Mouse (Mus musculus): ENCODE measurements at regions not wholly inside any gene's neighbourhood (a gene's known extent, or its start where the extent isn't known, plus 50 kb on each side); places are given as distances from the start of the nearest gene placed in this dataset.

DNA sequence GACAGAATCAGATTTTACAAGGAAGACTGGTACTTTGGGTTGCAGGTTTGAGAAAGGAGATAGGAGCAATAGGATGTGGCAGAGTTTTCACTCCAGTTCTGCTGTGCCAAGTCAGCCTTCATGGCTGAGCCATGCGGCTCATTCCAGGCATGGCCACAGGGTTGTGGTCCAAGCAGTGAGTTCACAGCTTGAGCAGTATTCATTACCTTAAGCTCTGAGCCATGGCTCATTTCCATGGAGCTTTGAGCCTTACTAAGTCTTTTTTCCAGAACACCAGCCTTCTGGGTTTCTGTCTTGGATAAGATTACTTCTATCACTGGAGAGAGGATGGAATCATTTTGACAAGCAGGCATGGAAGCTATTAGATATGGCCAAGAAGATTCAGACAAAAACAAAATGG lies 98.2 kb upstream of the Tmtc4 start:
- ATAC-seq (ENCODE audit: insufficient number of reproducible peaks, low FRiP score, low TSS enrichment), result no peak

DNA sequence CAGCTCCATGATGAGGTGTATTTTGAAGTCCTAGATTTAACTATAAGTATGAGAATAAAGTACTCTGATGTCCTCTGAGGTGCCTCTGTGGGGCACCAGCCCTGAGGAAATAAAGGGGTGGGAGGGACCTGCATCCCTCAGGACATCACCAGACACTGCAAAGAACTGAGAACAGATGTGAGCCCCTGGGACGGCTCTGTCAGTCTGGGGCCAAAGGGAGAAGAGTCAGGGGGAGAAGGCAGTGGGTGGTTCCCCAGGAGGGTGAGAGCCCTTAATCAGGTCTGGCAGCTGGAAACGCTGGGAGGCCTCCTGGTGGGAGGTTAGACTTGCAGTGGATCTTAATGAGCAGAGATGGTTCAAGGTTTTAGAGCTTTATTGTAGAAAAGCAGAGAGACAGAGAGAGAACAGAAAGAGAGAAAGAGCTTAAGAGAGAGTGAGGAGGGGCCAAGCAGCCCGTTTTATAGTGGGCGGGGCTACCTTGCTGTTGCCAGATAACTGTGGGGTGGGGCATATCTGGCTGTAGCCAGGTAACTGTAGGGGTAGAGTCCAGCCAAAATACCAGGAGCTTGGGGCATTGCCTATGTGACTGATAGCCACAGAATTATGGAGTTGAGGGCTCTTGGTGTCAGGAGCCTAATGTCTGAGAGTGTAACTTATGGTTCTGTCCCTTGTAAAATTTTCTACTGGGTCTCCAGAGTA lies 97.3 kb upstream of the Tmtc4 start:
- ATAC-seq (ENCODE audit: insufficient number of reproducible peaks, low FRiP score, low TSS enrichment), result no peak

DNA sequence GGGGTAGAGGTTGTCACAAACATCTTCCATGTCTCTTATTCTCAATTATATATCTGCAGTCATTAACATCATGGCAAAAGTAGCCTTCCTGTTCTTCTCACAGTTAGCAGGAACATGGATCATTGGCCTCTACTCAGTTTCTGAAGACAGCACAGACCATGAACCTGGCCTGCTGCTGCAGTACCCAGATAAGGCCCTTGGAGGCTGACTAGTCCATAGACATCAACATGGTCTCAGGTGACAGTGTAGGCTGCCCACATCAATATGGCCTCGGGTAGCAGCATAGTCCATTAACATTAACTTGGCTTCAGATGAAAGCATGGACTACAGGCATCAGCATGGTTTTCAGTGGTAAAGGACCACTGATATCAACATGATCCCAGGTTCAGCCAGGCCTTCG lies 95.9 kb upstream of the Tmtc4 start:
- no peak for ATAC-seq (ENCODE audit: insufficient number of reproducible peaks, low FRiP score, low TSS enrichment)

DNA sequence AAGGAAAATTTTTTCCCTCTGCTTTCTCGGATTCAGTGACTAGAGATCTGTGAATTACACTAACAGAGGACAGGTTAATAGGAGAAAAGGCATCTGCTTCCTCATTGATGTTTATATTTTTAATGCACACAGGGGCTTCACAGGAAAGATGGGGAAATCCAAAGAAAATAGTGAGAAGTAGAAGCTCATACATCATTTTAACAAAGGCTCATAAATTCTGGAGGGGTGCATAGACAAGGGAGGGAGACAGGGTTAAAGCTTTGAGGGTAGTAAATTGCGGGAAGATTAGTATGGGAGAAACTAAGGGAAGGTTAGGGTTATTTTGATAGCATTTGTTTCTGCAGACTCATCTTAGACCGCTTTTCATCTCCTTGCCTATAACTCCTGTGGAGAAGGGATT lies 95.0 kb upstream of the Tmtc4 start:
- no peak for ATAC-seq (ENCODE audit: insufficient number of reproducible peaks, low FRiP score, low TSS enrichment)

DNA sequence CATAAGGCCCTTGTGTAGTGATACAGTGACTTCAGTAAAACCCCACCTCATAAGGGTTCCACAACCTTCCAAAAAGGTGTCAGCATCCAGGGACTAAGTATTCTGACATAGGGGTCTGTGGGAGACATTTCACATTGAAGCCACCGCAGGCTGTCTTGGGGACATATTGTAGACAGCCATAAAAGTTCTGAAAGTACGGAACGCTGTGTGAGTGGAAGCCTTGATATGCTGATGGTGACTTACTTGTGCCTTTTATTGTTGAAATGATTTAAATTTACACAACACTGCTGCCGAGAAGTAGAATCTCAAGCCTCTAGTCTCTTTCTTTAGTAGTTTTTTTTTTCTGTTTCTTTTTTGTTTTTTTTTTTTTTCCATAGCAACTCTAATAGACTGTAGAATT lies 82.5 kb upstream of the Tmtc4 start:
- no peak for ATAC-seq (ENCODE audit: insufficient number of reproducible peaks, low FRiP score, low TSS enrichment)

DNA sequence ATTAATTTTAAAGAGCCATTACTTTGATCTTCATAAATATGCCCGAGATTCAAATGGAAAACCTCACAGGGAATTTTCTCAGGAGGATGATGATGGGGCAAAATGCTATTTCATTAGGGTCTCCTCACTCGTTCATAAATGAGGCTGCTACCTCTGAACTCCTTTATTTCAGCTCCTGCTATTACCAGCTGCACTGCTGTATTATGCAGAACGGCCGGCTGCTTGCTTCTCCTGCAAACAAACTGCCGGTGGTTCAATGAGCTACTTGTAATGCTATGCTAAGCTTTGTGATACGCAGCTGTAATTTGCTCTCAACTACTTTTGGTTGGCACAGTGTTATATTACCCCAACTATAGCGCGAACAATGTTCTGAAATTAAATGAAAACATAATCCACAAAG lies 81.7 kb upstream of the Tmtc4 start:
- ATAC-seq (ENCODE audit: insufficient number of reproducible peaks, low FRiP score, low TSS enrichment), result no peak

DNA sequence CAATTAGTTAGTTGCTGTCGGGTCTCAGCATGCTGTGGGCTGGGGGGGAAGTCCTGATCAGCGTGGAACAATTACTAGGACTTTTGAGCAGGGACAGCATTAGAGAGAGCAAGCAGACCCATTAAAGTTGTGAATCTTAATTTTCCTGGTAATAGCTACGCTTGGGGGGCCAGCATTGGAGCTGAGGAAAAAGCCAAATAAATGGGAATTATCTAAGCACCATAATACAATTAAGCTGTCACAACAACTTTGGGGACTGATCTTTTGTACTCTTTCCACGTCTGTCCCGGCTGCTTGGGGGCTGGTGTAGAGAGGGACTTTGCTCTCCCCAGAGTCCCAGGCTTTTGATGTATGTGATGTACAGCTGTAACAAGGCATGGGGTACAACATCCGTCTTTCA lies 81.3 kb upstream of the Tmtc4 start:
- no peak for ATAC-seq (ENCODE audit: insufficient number of reproducible peaks, low FRiP score, low TSS enrichment)

DNA sequence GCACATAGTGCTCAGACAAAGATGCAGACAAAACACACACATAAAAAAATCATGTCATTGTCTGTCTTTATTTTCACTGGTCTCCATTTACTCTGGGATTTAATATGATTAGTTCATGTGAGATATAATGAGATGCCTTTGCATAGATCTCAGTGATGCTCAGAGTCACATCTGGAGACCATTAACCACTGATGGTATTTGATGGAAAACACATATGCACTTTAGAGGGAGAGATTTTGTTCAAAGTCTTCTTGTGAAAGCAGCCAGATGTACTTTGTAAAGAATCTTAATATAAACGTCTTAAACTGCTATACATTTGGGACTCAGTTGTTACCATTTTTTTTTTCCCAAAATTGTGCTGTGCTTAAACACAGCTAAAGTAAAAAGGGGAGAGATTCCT lies 79.1 kb upstream of the Tmtc4 start:
- no peak for ATAC-seq (ENCODE audit: insufficient number of reproducible peaks, low FRiP score, low TSS enrichment)

DNA sequence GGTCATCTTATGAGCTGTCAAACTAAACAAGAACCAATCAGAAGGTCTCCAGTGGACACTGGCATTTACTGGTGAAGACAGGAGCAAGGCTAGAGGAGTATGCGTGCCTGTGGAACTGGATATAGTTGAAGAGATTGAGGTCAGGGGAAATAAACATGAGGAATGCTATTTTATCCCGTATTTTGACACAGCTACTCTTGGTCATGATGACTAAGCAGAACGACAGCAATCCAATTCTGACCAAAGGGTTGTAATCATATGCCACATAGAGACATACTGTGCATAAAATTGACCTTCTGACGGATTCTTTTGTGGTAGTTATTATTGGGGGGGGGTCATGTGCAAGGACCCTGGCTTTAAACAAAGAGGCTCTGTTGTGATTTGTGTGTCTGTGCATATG lies 73.1 kb upstream of the Tmtc4 start:
- no peak for ATAC-seq (ENCODE audit: insufficient number of reproducible peaks, low FRiP score, low TSS enrichment)

DNA sequence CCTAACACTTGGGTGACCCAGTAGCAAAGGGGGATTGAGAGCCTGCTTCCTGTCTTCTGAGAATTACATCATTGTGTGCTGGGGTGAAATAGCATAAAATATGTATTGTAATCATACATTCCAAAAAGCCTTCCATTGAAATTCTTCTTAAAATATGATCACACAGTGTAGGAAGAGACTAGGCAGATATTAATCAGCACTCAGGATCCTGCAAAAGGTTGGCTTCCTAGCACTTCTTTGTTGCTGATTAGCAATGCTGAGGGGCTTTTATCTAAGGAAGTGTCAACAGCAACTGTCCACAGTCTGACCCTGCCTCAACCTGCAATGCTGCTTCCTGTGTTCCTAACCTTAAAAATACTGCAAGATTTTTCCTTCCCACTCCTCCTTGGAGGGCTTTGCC lies 64.6 kb upstream of the Tmtc4 start:
- ATAC-seq (ENCODE audit: insufficient number of reproducible peaks, low FRiP score, low TSS enrichment), result no peak

DNA sequence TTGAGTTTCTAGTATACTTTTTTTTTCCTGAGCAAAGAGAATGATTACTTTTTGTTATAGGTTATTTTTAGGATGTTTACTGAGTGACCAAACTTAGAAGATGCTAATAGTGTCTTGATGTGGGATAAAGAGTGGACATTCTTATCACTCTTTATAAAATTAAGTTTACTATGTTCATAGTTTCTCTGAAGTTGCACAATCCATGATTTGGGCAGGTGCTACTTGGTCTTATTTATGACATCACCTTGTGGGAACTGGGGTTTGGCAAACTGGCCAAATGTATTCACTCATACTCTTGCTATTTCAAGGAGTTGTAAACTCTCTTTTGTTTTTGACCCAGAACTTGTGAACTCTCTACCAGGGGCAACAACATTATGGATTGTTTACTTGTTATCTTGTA lies 56.2 kb upstream of the Tmtc4 start:
- ATAC-seq (ENCODE audit: insufficient number of reproducible peaks, low FRiP score, low TSS enrichment), result no peak

DNA sequence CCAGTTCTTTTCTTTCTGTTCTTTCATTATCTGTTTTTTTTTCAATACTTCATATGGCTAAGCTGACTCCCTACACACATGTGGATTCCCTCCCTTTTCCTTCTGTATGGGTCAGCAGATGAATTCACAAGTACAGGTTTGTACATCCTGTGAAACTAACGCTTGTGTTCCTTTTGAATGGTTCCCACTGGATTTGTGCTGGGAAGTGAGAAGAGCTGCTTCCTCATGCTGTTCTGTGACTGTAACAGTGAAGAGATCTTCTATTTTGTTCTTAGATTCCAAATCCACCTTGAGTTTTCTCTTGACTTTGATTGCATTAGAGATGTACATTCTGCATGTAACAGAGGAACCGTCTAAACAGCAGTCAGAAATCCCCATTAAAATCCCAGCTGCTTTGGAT lies 53.6 kb upstream of the Tmtc4 start:
- no peak for ATAC-seq (ENCODE audit: insufficient number of reproducible peaks, low FRiP score, low TSS enrichment)
